Mouse (Mus musculus) embryonic facial prominence, embryonic 12.5 days (tissue): ENCODE measurements around the gene Fam189a2. TPM values are rescaled to one million over a fixed set of nuclear protein-coding genes. Genes with fewer than 3 reads are reported as not detected.

Experiments used
- polyA plus RNA-seq: library from polyadenylated mRNA; unstranded; fragments of >200 nt; fragmentation: Nextera tagmentation; extraction: Ambion mirVana; gene quantifications from 2 replicates; pipeline ENCODE4 v1.2.1, GENCODE M21; 2016

The Fam189a2 gene
- polyA plus RNA-seq, 1 experiment from 2014 or later: 0.55 TPM

Other genes starting within 250 kb of the Fam189a2 start
- 26.0 and 26.6 TPM in 2 replicates for gene Tjp2, start 194.0 kb upstream of the Fam189a2 start, polyA plus RNA-seq
- 57.5 TPM in 2 replicates for gene Fxn, start 249.6 kb upstream of the Fam189a2 start, polyA plus RNA-seq